Mouse (Mus musculus) myocyte (in vitro differentiated cells): ENCODE results near the gene Prokr1.

Experiments used
- MAX ChIP-seq: IDR thresholded peaks from one replicate; pipeline ENCODE4 v1.6.1; 2011; ENCODE audit warnings: low read depth, mild to moderate bottlenecking, control low read depth
- POLR2AphosphoS2 ChIP-seq: IDR thresholded peaks from one replicate; pipeline ENCODE4 v1.6.1; 2011; ENCODE audit warnings: low read depth, control low read depth; ENCODE audit not compliant: insufficient read length

GRCm38 (mm10) chr6:87552054-87552807, 38.3 kb downstream of the Prokr1 start:
- TF ChIP-seq MAX (no peak), POLR2AphosphoS2 (no peak)
